8 mouse cellular contexts compared by ENCODE assay signal in genomic region chr5:23436735-23437134, GRCm38 (mm10). TPM values are rescaled to one million over a fixed set of nuclear protein-coding genes. Genes with fewer than 3 reads are reported as not detected.
DNase-seq lines count a peak whose midpoint lies in the region; ATAC-seq and TF ChIP-seq lines count a peak whose summit lies in the region.

No protein-coding gene starts in this region.

- peak overlapping the region; percentile 100 for H3K9ac ChIP-seq in liver, embryonic 13.5 days

- no peak for DNase-seq in spleen, adult 2 months (ENCODE audit: low read depth in 1 of 2, low spot score in 2 of 2)
- no peak for DNase-seq in spleen, adult 18-20 months
- DNase-seq in liver, embryonic 13.5 days, result no peak
- no peak for DNase-seq in right cerebral cortex, postnatal 4 days
- no peak for DNase-seq in spleen, postnatal 4 days (ENCODE audit: low spot score in 2 of 2)

- TF ChIP-seq POLR2A in spleen, adult 2 months (IDR thresholded peaks at IDR 0.05; ENCODE audit: low read depth, low read length), result no peak

- H3K9me3 ChIP-seq in erythroblast, embryonic 14.5 days (ENCODE audit: control insufficient read depth, low read length), result no peaks in the 10 kb centered on the region
- no peaks in the 10 kb centered on the region for H3K9me3 ChIP-seq in liver, embryonic 13.5 days (replicated peaks)

- peaks cover 20% of the 10 kb centered on the region for H3K36me3 ChIP-seq in erythroblast, embryonic 14.5 days (ENCODE audit: control insufficient read depth)
- no peaks in the 10 kb centered on the region for H3K36me3 ChIP-seq in spleen, adult 2 months (ENCODE audit: control insufficient read depth, insufficient read depth, low read length)
- no peaks in the 10 kb centered on the region for H3K36me3 ChIP-seq in liver, embryonic 13.5 days

- ATAC-seq in erythroblast, adult 5-6 weeks (replicated peaks; ENCODE audit: low FRiP score, poor library complexity, severe bottlenecking), result no peak
- no peak for ATAC-seq in liver, embryonic 13.5 days (ENCODE audit: low read depth)
- no peak for ATAC-seq in cerebellum, adult (ENCODE audit: insufficient number of reproducible peaks, low FRiP score, low TSS enrichment)

- peaks cover 21% of the 10 kb centered on the region for H3K4me1 ChIP-seq in erythroblast, embryonic 14.5 days (ENCODE audit: control insufficient read depth)
- H3K4me1 ChIP-seq in spleen, adult 2 months (ENCODE audit: control insufficient read depth, insufficient read depth, insufficient read length), result no peaks in the 10 kb centered on the region; the same call in 1 of the 2 replicates
- peaks cover 31% of the 10 kb centered on the region for H3K4me1 ChIP-seq in liver, embryonic 13.5 days (replicated peaks)

- H3K4me3 ChIP-seq in erythroblast, embryonic 14.5 days (replicated peaks), result peak overlapping the region; percentile 100
- H3K4me3 ChIP-seq in spleen, adult 2 months (ENCODE audit: extremely low read depth, insufficient read depth, insufficient read length), result peak overlapping the region; percentile 5; the same call in 1 of the 2 replicates
- H3K4me3 ChIP-seq in liver, embryonic 13.5 days (replicated peaks), result peak overlapping the region; percentile 97

- H3K4me2 ChIP-seq in liver, embryonic 13.5 days, result peak overlapping the region; percentile 69

- WGBS in spleen, adult 2 months, result 11% methylated on average over 2 of the region's 2 CpGs
- WGBS in liver, embryonic 13.5 days (ENCODE audit: insufficient replicate concordance), result 30% methylated on average over 2 of the region's 2 CpGs

- no peak overlapping the region for H3K27ac ChIP-seq in spleen, adult 2 months (ENCODE audit: insufficient read depth, low read length)
- no peak overlapping the region for H3K27ac ChIP-seq in liver, embryonic 13.5 days

- H3K27me3 ChIP-seq in erythroblast, embryonic 14.5 days (ENCODE audit: control insufficient read depth), result no peaks in the 10 kb centered on the region
- H3K27me3 ChIP-seq in spleen, adult 2 months (ENCODE audit: control insufficient read depth, insufficient read depth, low read length), result no peaks in the 10 kb centered on the region
- H3K27me3 ChIP-seq in liver, embryonic 13.5 days, result no peaks in the 10 kb centered on the region

- TF ChIP-seq CTCF in spleen, adult 2 months (IDR thresholded peaks at IDR 0.05; ENCODE audit: extremely low read depth, insufficient read depth, insufficient read length, insufficient replicate concordance), result no peak

RNA-seq across cellular contexts. Expression of gene Kmt2e, which starts 2.5 kb away (rescaled TPM):
- 0.73 and 1.4 TPM in 2 replicates for polyA plus RNA-seq in erythroblast, embryonic 14.5 days (2012)
- total RNA-seq in erythroblast, adult 5-6 weeks (2015; ENCODE audit: low replicate concordance), result 54.5 and 85.1 TPM in 2 replicates
- 70.8 and 88.7 TPM in 2 replicates for total RNA-seq in erythroblast, adult 5-6 weeks (2017; ENCODE audit: low replicate concordance)
- 23.3 and 25.3 TPM in 2 replicates for polyA plus RNA-seq in spleen, adult 2 months (2012; rRNA removed)
- polyA plus RNA-seq in liver, embryonic 13.5 days (2015; fragmentation: Nextera tagmentation; extraction: Ambion mirVana), result 37.1 and 37.9 TPM in 2 replicates

Comparison
In these comparisons a context has a peak if more than half of its experiments do, and no peak if none do; other contexts are left out.
1. H3K4me3 ChIP-seq: peak in every context shown above with its lines; median percentile 100 in erythroblast, embryonic 14.5 days; 97 in liver, embryonic 13.5 days; 5 in spleen, adult 2 months.
2. RNA of gene Kmt2e, which starts 2.5 kb away (polyA plus RNA-seq): 37.1 to 37.9 TPM in liver, embryonic 13.5 days and 23.3 to 25.3 TPM in spleen, adult 2 months; 0.73 to 1.4 TPM in erythroblast, embryonic 14.5 days; every median in the first group is over 10 times any median in the second.